Comparison of ENCODE assay signal across 26 mouse cellular contexts in genomic region chr5:113379416-113379815, GRCm38 (mm10). TPM values are rescaled to one million over a fixed set of nuclear protein-coding genes. Genes with fewer than 3 reads are reported as not detected.
"Had no signal": no experiment of that assay in that cellular context is flagged by ENCODE, and none has a peak within 500 bp of the region (broad histone marks: within the 10 kb centered on the region; RNA-seq: fewer than 3 reads in every experiment).

No protein-coding gene starts in this region.

- H3K4me1 ChIP-seq: midbrain, embryonic 12.5 days had no signal

- ATAC-seq: midbrain, embryonic 16.5 days had no signal

- H3K4me3 ChIP-seq: midbrain, embryonic 10.5 days; midbrain, embryonic 12.5 days; myocyte had no signal

- H3K27ac ChIP-seq: midbrain, embryonic 10.5 days; midbrain, embryonic 12.5 days had no signal

- H3K9ac ChIP-seq: lung, embryonic 14.5 days; midbrain, embryonic 12.5 days had no signal

- H3K27me3 ChIP-seq: midbrain, embryonic 12.5 days had no signal

- H3K9me3 ChIP-seq: midbrain, embryonic 10.5 days; midbrain, embryonic 12.5 days had no signal

- H3K36me3 ChIP-seq: midbrain, embryonic 10.5 days; midbrain, embryonic 12.5 days had no signal

- DNase-seq: lung, adult 18-20 months; lung, embryonic 14.5 days; lung, postnatal 10 days; lung, postnatal 4 days; midbrain, embryonic 14.5 days; retina, postnatal 1 day; right cerebral cortex, adult 18-20 months; right cerebral cortex, postnatal 25 days; right cerebral cortex, postnatal 4 days; spleen, adult 18-20 months; thymus, adult 18-20 months; thymus, postnatal 14 days; thymus, postnatal 36 days had no signal

- H3K4me2 ChIP-seq: lung, embryonic 14.5 days; midbrain, embryonic 12.5 days had no signal

RNA-seq across cellular contexts. Expression of gene Aym1, which starts 22.3 kb away (rescaled TPM):
- total RNA-seq: megakaryocyte, adult 5-6 weeks; megakaryocyte-erythroid progenitor cell, adult 5-6 weeks had no signal
- polyA plus RNA-seq: liver, embryonic 16.5 days; lung, embryonic 14.5 days; lung, embryonic 16.5 days; midbrain, embryonic 10.5 days; midbrain, embryonic 12.5 days; midbrain, embryonic 14.5 days; midbrain, embryonic 16.5 days; myocyte; neural tube, embryonic 14.5 days; small intestine, adult 2 months; stomach, embryonic 14.5 days; stomach, embryonic 16.5 days; thymus, postnatal 0 days had no signal
